Mouse (Mus musculus): ENCODE data around the gene Tm9sf3. TPM values are rescaled to one million over a fixed set of nuclear protein-coding genes. Genes with fewer than 3 reads are reported as not detected.

Tm9sf3 gene
- total and polyA plus RNA-seq, 3 experiments = 34.3 to 114 (median 103) TPM

GRCm38 (mm10) chr19:41278606-41279005 is 14.8 kb upstream of the Tm9sf3 start:
- no peaks in the 10 kb centered on the region for H3K4me1 ChIP-seq (ENCODE audit: control insufficient read depth in 1 of 2, insufficient read depth in 2 of 2, low read length in 2 of 2)
- no peak overlapping the region for H3K27ac ChIP-seq (ENCODE audit: control insufficient read depth, low read depth, low read length)
- no peaks in the 10 kb centered on the region for H3K79me2 ChIP-seq (ENCODE audit: control insufficient read depth, insufficient read depth, low read length, poor library complexity)
- TF ChIP-seq POLR2A (IDR thresholded peaks at IDR 0.05; ENCODE audit: control insufficient read depth in 1 of 2, insufficient read depth in 1 of 2, low read depth in 1 of 2, low read length in 2 of 2, poor library complexity in 1 of 2) = no peak
- TF ChIP-seq NRF1 (IDR thresholded peaks at IDR 0.05; ENCODE audit: insufficient read depth, low read depth, low read length, poor library complexity, severe bottlenecking) = no peak
- TF ChIP-seq CHD1 (IDR thresholded peaks at IDR 0.05; ENCODE audit: low read depth, low read length) = no peak
- TF ChIP-seq GATA1 (IDR thresholded peaks at IDR 0.05; ENCODE audit: low read depth, low read length) = no peak
- TF ChIP-seq CHD2 (IDR thresholded peaks at IDR 0.05; ENCODE audit: low read length) = no peak
- no peak for TF ChIP-seq E2F4 (IDR thresholded peaks at IDR 0.05; ENCODE audit: borderline replicate concordance, low read depth, low read length)
- H3K9me3 ChIP-seq (replicated peaks; ENCODE audit: insufficient read depth, low read length) = no peaks in the 10 kb centered on the region
- H3K27me3 ChIP-seq (ENCODE audit: control insufficient read depth in 1 of 2, insufficient read depth in 2 of 2, low read length in 2 of 2) = no peaks in the 10 kb centered on the region
- no peak for DNase-seq (ENCODE audit: low read depth, low spot score)
- no peak overlapping the region for H3K9ac ChIP-seq (ENCODE audit: control insufficient read depth, low read depth, low read length, poor library complexity, severe bottlenecking)
- no peaks in the 10 kb centered on the region for H3K36me3 ChIP-seq (ENCODE audit: control insufficient read depth in 1 of 2, insufficient read depth in 2 of 2, low read length in 2 of 2)
- no peak overlapping the region for H3K4me3 ChIP-seq (ENCODE audit: control insufficient read depth in 1 of 2, insufficient read depth in 1 of 2, low read depth in 2 of 2, low read length in 2 of 2)

DNA sequence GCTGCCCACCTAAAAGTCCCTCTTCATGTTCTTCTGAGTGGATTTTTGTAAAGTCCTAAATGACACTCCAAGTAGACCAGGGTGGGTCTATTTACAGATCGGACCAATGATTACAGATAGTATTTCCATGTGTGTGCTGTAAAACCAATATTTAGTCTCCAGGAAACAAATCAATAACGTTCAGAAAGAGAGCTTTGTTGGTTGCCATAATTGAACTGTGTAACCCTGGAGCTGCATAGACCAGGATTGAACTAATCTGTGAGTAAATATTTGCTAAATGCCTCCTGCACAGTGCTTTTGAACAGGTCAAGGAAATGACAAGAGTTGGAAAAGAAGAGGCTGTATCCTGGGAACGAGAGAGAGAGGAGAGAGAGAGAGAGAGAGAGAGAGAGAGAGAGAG is 11.8 kb upstream of the Tm9sf3 start:
- TF ChIP-seq MAFK (IDR thresholded peaks at IDR 0.05; ENCODE audit: borderline replicate concordance, low read depth, low read length) = no peak
- no peak for TF ChIP-seq ZMIZ1 (IDR thresholded peaks at IDR 0.05; ENCODE audit: low read depth, low read length)
- no peak for TF ChIP-seq E2F4 (IDR thresholded peaks at IDR 0.05; ENCODE audit: borderline replicate concordance, low read depth, low read length)
- no peak for TF ChIP-seq MAX (IDR thresholded peaks at IDR 0.05; ENCODE audit: low read length)
- TF ChIP-seq POLR2AphosphoS5 (IDR thresholded peaks at IDR 0.05; ENCODE audit: borderline replicate concordance, low read depth, low read length) = no peak
- no peak for TF ChIP-seq MYC (IDR thresholded peaks at IDR 0.05; ENCODE audit: low read depth, low read length)
- H3K4me1 ChIP-seq (ENCODE audit: control insufficient read depth in 1 of 2, insufficient read depth in 2 of 2, low read length in 2 of 2) = no peaks in the 10 kb centered on the region
- H3K27ac ChIP-seq (ENCODE audit: control insufficient read depth, low read depth, low read length) = no peak overlapping the region
- H3K9ac ChIP-seq (ENCODE audit: control insufficient read depth, low read depth, low read length, poor library complexity, severe bottlenecking) = no peak overlapping the region
- H3K79me2 ChIP-seq (ENCODE audit: control insufficient read depth, insufficient read depth, low read length, poor library complexity) = no peaks in the 10 kb centered on the region
- no peak for DNase-seq (ENCODE audit: low read depth, low spot score)
- H3K9me3 ChIP-seq (replicated peaks; ENCODE audit: insufficient read depth, low read length) = no peaks in the 10 kb centered on the region
- H3K27me3 ChIP-seq (ENCODE audit: control insufficient read depth in 1 of 2, insufficient read depth in 2 of 2, low read length in 2 of 2) = no peaks in the 10 kb centered on the region; a peak in 1 of 4 replicates
- no peak overlapping the region for H3K4me3 ChIP-seq (ENCODE audit: control insufficient read depth in 1 of 2, insufficient read depth in 1 of 2, low read depth in 2 of 2, low read length in 2 of 2)
- H3K36me3 ChIP-seq (ENCODE audit: control insufficient read depth in 1 of 2, insufficient read depth in 2 of 2, low read length in 2 of 2) = no peaks in the 10 kb centered on the region

GRCm38 (mm10) chr19:41270906-41271305 is 7.1 kb upstream of the Tm9sf3 start:
- TF ChIP-seq MAX (IDR thresholded peaks at IDR 0.05; ENCODE audit: low read length) (no peak), JUND (IDR thresholded peaks at IDR 0.05; ENCODE audit: low read depth, low read length) (no peak), GABPA (IDR thresholded peaks at IDR 0.05; ENCODE audit: low read depth, low read length) (no peak), SIN3A (IDR thresholded peaks at IDR 0.05; ENCODE audit: low read length) (no peak), CTCF (IDR thresholded peaks at IDR 0.05 in 2 of 3, conservative IDR thresholded peaks at IDR 0.05 in 1 of 3; ENCODE audit: control insufficient read depth in 1 of 3, insufficient read depth in 1 of 3, low read depth in 2 of 3, low read length in 3 of 3, poor library complexity in 1 of 3, severe bottlenecking in 1 of 3) (no peak), POLR2A (IDR thresholded peaks at IDR 0.05; ENCODE audit: control insufficient read depth in 1 of 2, insufficient read depth in 1 of 2, low read depth in 1 of 2, low read length in 2 of 2, poor library complexity in 1 of 2) (no peak), NELFE (IDR thresholded peaks at IDR 0.05; ENCODE audit: low read depth, low read length) (no peak)
- Histone ChIP-seq H3K9ac (ENCODE audit: control insufficient read depth, low read depth, low read length, poor library complexity, severe bottlenecking) (no peak overlapping the region), H3K27ac (ENCODE audit: control insufficient read depth, low read depth, low read length) (no peak overlapping the region), H3K4me3 (ENCODE audit: control insufficient read depth in 1 of 2, insufficient read depth in 1 of 2, low read depth in 2 of 2, low read length in 2 of 2) (no peak overlapping the region), H3K36me3 (ENCODE audit: control insufficient read depth in 1 of 2, insufficient read depth in 2 of 2, low read length in 2 of 2) (no peaks in the 10 kb centered on the region), H3K79me2 (ENCODE audit: control insufficient read depth, insufficient read depth, low read length, poor library complexity) (no peaks in the 10 kb centered on the region), H3K27me3 (ENCODE audit: control insufficient read depth in 1 of 2, insufficient read depth in 2 of 2, low read length in 2 of 2) (peaks cover 2 to 3% of the 10 kb centered on the region in 2 experiments; a peak in 2 of 4 replicates), H3K9me3 (replicated peaks; ENCODE audit: insufficient read depth, low read length) (no peaks in the 10 kb centered on the region), H3K4me1 (ENCODE audit: control insufficient read depth in 1 of 2, insufficient read depth in 2 of 2, low read length in 2 of 2) (no peaks in the 10 kb centered on the region)
- DNase-seq (ENCODE audit: low read depth, low spot score) = no peak
